Mouse (Mus musculus): ENCODE data around the gene Klf12. TPM values are rescaled to one million over a fixed set of nuclear protein-coding genes. Genes with fewer than 3 reads are reported as not detected.
A peak's percentile ranks its signal among the peaks of the same experiment; 100 is the strongest.

Gene Klf12
- polyA plus RNA-seq, 1 experiment from 2014 or later, result 16.4 TPM

- H3K4me1 ChIP-seq (ENCODE audit: control insufficient read depth, insufficient read depth, low read length), result peaks cover 15% of the 10 kb centered on the region
- H3K9ac ChIP-seq (ENCODE audit: low read depth, low read length), result no peak overlapping the region
- no peaks in the 10 kb centered on the region for H3K9me3 ChIP-seq (ENCODE audit: control insufficient read depth, low read length)
- H3K27ac ChIP-seq (replicated peaks; ENCODE audit: low read depth, low read length), result no peak overlapping the region
- H3K4me2 ChIP-seq (ENCODE audit: low read depth, low read length), result no peak overlapping the region
- 0 out of 2 replicates have a peak, but pooled peaks have one; percentile 44 for ATAC-seq (ENCODE audit: low read depth)
- H3K27me3 ChIP-seq (replicated peaks; ENCODE audit: control insufficient read depth, insufficient read depth, low read length), result no peaks in the 10 kb centered on the region
- H3K4me3 ChIP-seq (ENCODE audit: low read depth, low read length), result no peak overlapping the region
- DNase-seq (ENCODE audit: low spot score), result peak; percentile 24
- no peaks in the 10 kb centered on the region for H3K36me3 ChIP-seq (ENCODE audit: control insufficient read depth, insufficient read depth, low read length)
- 58% methylated on average over 12 of the region's 12 CpGs for WGBS
These were observed 211.9 kb downstream of the Klf12 start for GRCm38 (mm10) chr14:100072431-100073195.

GRCm38 (mm10) chr14:100069543-100070090, 214.9 kb downstream of the Klf12 start:
- no peak overlapping the region for H3K9ac ChIP-seq (ENCODE audit: low read depth, low read length)
- H3K4me2 ChIP-seq (ENCODE audit: low read depth, low read length), result no peak overlapping the region
- H3K4me3 ChIP-seq (ENCODE audit: low read depth, low read length), result no peak overlapping the region
- no peaks in the 10 kb centered on the region for H3K27me3 ChIP-seq (replicated peaks; ENCODE audit: control insufficient read depth, insufficient read depth, low read length)
- ATAC-seq (ENCODE audit: low read depth), result no peak
- peaks cover 15% of the 10 kb centered on the region for H3K4me1 ChIP-seq (ENCODE audit: control insufficient read depth, insufficient read depth, low read length)
- no peak for DNase-seq (ENCODE audit: low spot score)
- no peaks in the 10 kb centered on the region for H3K9me3 ChIP-seq (ENCODE audit: control insufficient read depth, low read length)
- no peak overlapping the region for H3K27ac ChIP-seq (replicated peaks; ENCODE audit: low read depth, low read length)
- WGBS, result 44% methylated on average over 2 of the region's 2 CpGs
- no peaks in the 10 kb centered on the region for H3K36me3 ChIP-seq (ENCODE audit: control insufficient read depth, insufficient read depth, low read length)

GRCm38 (mm10) chr14:100068715-100069114, 215.8 kb downstream of the Klf12 start:
- peaks cover 15% of the 10 kb centered on the region for H3K4me1 ChIP-seq (ENCODE audit: control insufficient read depth, insufficient read depth, low read length)
- no peak overlapping the region for H3K4me2 ChIP-seq (ENCODE audit: low read depth, low read length)
- 29% methylated on average over 5 of the region's 5 CpGs for WGBS

GRCm38 (mm10) chr14:100062516-100062915, 222.0 kb downstream of the Klf12 start:
- H3K4me1 ChIP-seq (ENCODE audit: control insufficient read depth, insufficient read depth, low read length), result no peaks in the 10 kb centered on the region
- H3K27me3 ChIP-seq (replicated peaks; ENCODE audit: control insufficient read depth, insufficient read depth, low read length), result no peaks in the 10 kb centered on the region
- H3K27ac ChIP-seq (replicated peaks; ENCODE audit: low read depth, low read length), result no peak overlapping the region
- no peak overlapping the region for H3K4me3 ChIP-seq (ENCODE audit: low read depth, low read length)
- no peak overlapping the region for H3K9ac ChIP-seq (ENCODE audit: low read depth, low read length)
- ATAC-seq (ENCODE audit: low read depth) (no peak), DNase-seq (ENCODE audit: low spot score) (no peak)
- 94% methylated on average over 1 of the region's 1 CpGs for WGBS
- no peaks in the 10 kb centered on the region for H3K9me3 ChIP-seq (ENCODE audit: control insufficient read depth, low read length)
- H3K36me3 ChIP-seq (ENCODE audit: control insufficient read depth, insufficient read depth, low read length), result 0 out of 2 replicates have a peak, but pooled peaks cover 5% of the 10 kb centered on the region
- H3K4me2 ChIP-seq (ENCODE audit: low read depth, low read length), result no peak overlapping the region

More at GRCm38 (mm10) chr14:100068715-100069114, 215.8 kb downstream of the Klf12 start:
- H3K27ac ChIP-seq (replicated peaks; ENCODE audit: low read depth, low read length), result no peak overlapping the region
- no peak overlapping the region for H3K9ac ChIP-seq (ENCODE audit: low read depth, low read length)
- DNase-seq (ENCODE audit: low spot score) (no peak), ATAC-seq (ENCODE audit: low read depth) (no peak)
- no peaks in the 10 kb centered on the region for H3K36me3 ChIP-seq (ENCODE audit: control insufficient read depth, insufficient read depth, low read length)
- H3K4me3 ChIP-seq (ENCODE audit: low read depth, low read length), result no peak overlapping the region
- no peaks in the 10 kb centered on the region for H3K9me3 ChIP-seq (ENCODE audit: control insufficient read depth, low read length)
- no peaks in the 10 kb centered on the region for H3K27me3 ChIP-seq (replicated peaks; ENCODE audit: control insufficient read depth, insufficient read depth, low read length)

- Histone ChIP-seq H3K36me3 (ENCODE audit: control insufficient read depth, insufficient read depth, low read length) (no peaks in the 10 kb centered on the region), H3K27ac (replicated peaks; ENCODE audit: low read depth, low read length) (no peak overlapping the region), H3K9ac (ENCODE audit: low read depth, low read length) (no peak overlapping the region), H3K27me3 (replicated peaks; ENCODE audit: control insufficient read depth, insufficient read depth, low read length) (no peaks in the 10 kb centered on the region), H3K4me3 (ENCODE audit: low read depth, low read length) (no peak overlapping the region), H3K9me3 (ENCODE audit: control insufficient read depth, low read length) (no peaks in the 10 kb centered on the region), H3K4me2 (ENCODE audit: low read depth, low read length) (no peak overlapping the region), H3K4me1 (ENCODE audit: control insufficient read depth, insufficient read depth, low read length) (no peaks in the 10 kb centered on the region)
- WGBS, result 44% methylated on average over 2 of the region's 2 CpGs
- ATAC-seq (ENCODE audit: low read depth), result no peak
- no peak for DNase-seq (ENCODE audit: low spot score)
These were observed 230.3 kb downstream of the Klf12 start for GRCm38 (mm10) chr14:100054150-100054549.

GRCm38 (mm10) chr14:100053456-100053855, 231.0 kb downstream of the Klf12 start:
- Histone ChIP-seq H3K27ac (replicated peaks; ENCODE audit: low read depth, low read length) (no peak overlapping the region), H3K27me3 (replicated peaks; ENCODE audit: control insufficient read depth, insufficient read depth, low read length) (no peaks in the 10 kb centered on the region), H3K36me3 (ENCODE audit: control insufficient read depth, insufficient read depth, low read length) (no peaks in the 10 kb centered on the region), H3K9ac (ENCODE audit: low read depth, low read length) (no peak overlapping the region), H3K9me3 (ENCODE audit: control insufficient read depth, low read length) (no peaks in the 10 kb centered on the region), H3K4me1 (ENCODE audit: control insufficient read depth, insufficient read depth, low read length) (no peaks in the 10 kb centered on the region), H3K4me3 (ENCODE audit: low read depth, low read length) (no peak overlapping the region), H3K4me2 (ENCODE audit: low read depth, low read length) (no peak overlapping the region)
- DNase-seq (ENCODE audit: low spot score), result no peak
- no peak for ATAC-seq (ENCODE audit: low read depth)
- 76% methylated on average over 4 of the region's 4 CpGs for WGBS

- no peak overlapping the region for H3K4me2 ChIP-seq (ENCODE audit: low read depth, low read length)
- WGBS, result 75% methylated on average over 2 of the region's 2 CpGs
- no peaks in the 10 kb centered on the region for H3K4me1 ChIP-seq (ENCODE audit: control insufficient read depth, insufficient read depth, low read length)
- H3K36me3 ChIP-seq (ENCODE audit: control insufficient read depth, insufficient read depth, low read length), result no peaks in the 10 kb centered on the region
- no peak overlapping the region for H3K27ac ChIP-seq (replicated peaks; ENCODE audit: low read depth, low read length)
- no peak for ATAC-seq (ENCODE audit: low read depth)
- no peak for DNase-seq (ENCODE audit: low spot score)
- H3K9me3 ChIP-seq (ENCODE audit: control insufficient read depth, low read length), result no peaks in the 10 kb centered on the region
- no peak overlapping the region for H3K4me3 ChIP-seq (ENCODE audit: low read depth, low read length)
- H3K9ac ChIP-seq (ENCODE audit: low read depth, low read length), result no peak overlapping the region
- no peaks in the 10 kb centered on the region for H3K27me3 ChIP-seq (replicated peaks; ENCODE audit: control insufficient read depth, insufficient read depth, low read length)
These were observed 231.6 kb downstream of the Klf12 start for GRCm38 (mm10) chr14:100052876-100053275.

GRCm38 (mm10) chr14:100045431-100045830, 239.0 kb downstream of the Klf12 start:
- no peak for DNase-seq (ENCODE audit: low spot score)
- Histone ChIP-seq H3K36me3 (ENCODE audit: control insufficient read depth, insufficient read depth, low read length) (no peaks in the 10 kb centered on the region), H3K27ac (replicated peaks; ENCODE audit: low read depth, low read length) (no peak overlapping the region), H3K27me3 (replicated peaks; ENCODE audit: control insufficient read depth, insufficient read depth, low read length) (no peaks in the 10 kb centered on the region), H3K4me2 (ENCODE audit: low read depth, low read length) (no peak overlapping the region), H3K9me3 (ENCODE audit: control insufficient read depth, low read length) (no peaks in the 10 kb centered on the region), H3K4me3 (ENCODE audit: low read depth, low read length) (no peak overlapping the region), H3K4me1 (ENCODE audit: control insufficient read depth, insufficient read depth, low read length) (no peaks in the 10 kb centered on the region), H3K9ac (ENCODE audit: low read depth, low read length) (no peak overlapping the region)
- ATAC-seq (ENCODE audit: low read depth), result no peak

GRCm38 (mm10) chr14:100041823-100042222, 242.7 kb downstream of the Klf12 start:
- no peaks in the 10 kb centered on the region for H3K9me3 ChIP-seq (ENCODE audit: control insufficient read depth, low read length)
- no peaks in the 10 kb centered on the region for H3K4me1 ChIP-seq (ENCODE audit: control insufficient read depth, insufficient read depth, low read length)
- no peak overlapping the region for H3K4me3 ChIP-seq (ENCODE audit: low read depth, low read length)
- H3K27ac ChIP-seq (replicated peaks; ENCODE audit: low read depth, low read length), result no peak overlapping the region
- ATAC-seq (ENCODE audit: low read depth), result no peak
- H3K4me2 ChIP-seq (ENCODE audit: low read depth, low read length), result no peak overlapping the region
- H3K27me3 ChIP-seq (replicated peaks; ENCODE audit: control insufficient read depth, insufficient read depth, low read length), result no peaks in the 10 kb centered on the region
- no peak overlapping the region for H3K9ac ChIP-seq (ENCODE audit: low read depth, low read length)
- no peak for DNase-seq (ENCODE audit: low spot score)
- WGBS, result 79% methylated on average over 6 of the region's 6 CpGs
- no peaks in the 10 kb centered on the region for H3K36me3 ChIP-seq (ENCODE audit: control insufficient read depth, insufficient read depth, low read length)
